Mouse (Mus musculus) E14TG2a.4 (cell line): ENCODE measurements around the gene Apoc4.
A peak's percentile ranks its signal among the peaks of the same experiment; 100 is the strongest.

Source experiments
- H3K27me3 ChIP-seq: 2 replicates; pipeline ENCODE4 v1.6.1; 2014; ENCODE audit warnings: low read length, control low read depth; ENCODE audit not compliant: insufficient read depth
- H3K36me3 ChIP-seq: 2 replicates; pipeline ENCODE4 v1.6.1; 2014; ENCODE audit warnings: low read length, control low read depth; ENCODE audit not compliant: insufficient read depth
- H3K4me1 ChIP-seq: replicated peaks from 2 replicates; pipeline ENCODE4 v1.6.1; 2014; ENCODE audit warnings: low read depth, low read length, control low read depth
- H3K4me3 ChIP-seq: replicated peaks from 2 replicates; pipeline ENCODE4 v1.5.1; 2014; ENCODE audit warnings: mild to moderate bottlenecking, low read length
- H3K9me3 ChIP-seq: 2 replicates; pipeline ENCODE4 v1.6.1; 2014; ENCODE audit warnings: low read length, control low read depth
- CTCF ChIP-seq: conservative IDR thresholded peaks from 2 replicates; pipeline ENCODE4 v1.5.1; 2014; ENCODE audit warnings: low read length
- NANOG ChIP-seq: IDR thresholded peaks from 2 replicates; pipeline ENCODE4 v1.6.1; 2014; ENCODE audit warnings: borderline replicate concordance, low read length, mixed read lengths
- POU5F1 ChIP-seq: IDR thresholded peaks from 2 replicates; pipeline ENCODE4 v1.6.1; 2014; ENCODE audit warnings: low read length, borderline replicate concordance

Apoc4 gene

DNA sequence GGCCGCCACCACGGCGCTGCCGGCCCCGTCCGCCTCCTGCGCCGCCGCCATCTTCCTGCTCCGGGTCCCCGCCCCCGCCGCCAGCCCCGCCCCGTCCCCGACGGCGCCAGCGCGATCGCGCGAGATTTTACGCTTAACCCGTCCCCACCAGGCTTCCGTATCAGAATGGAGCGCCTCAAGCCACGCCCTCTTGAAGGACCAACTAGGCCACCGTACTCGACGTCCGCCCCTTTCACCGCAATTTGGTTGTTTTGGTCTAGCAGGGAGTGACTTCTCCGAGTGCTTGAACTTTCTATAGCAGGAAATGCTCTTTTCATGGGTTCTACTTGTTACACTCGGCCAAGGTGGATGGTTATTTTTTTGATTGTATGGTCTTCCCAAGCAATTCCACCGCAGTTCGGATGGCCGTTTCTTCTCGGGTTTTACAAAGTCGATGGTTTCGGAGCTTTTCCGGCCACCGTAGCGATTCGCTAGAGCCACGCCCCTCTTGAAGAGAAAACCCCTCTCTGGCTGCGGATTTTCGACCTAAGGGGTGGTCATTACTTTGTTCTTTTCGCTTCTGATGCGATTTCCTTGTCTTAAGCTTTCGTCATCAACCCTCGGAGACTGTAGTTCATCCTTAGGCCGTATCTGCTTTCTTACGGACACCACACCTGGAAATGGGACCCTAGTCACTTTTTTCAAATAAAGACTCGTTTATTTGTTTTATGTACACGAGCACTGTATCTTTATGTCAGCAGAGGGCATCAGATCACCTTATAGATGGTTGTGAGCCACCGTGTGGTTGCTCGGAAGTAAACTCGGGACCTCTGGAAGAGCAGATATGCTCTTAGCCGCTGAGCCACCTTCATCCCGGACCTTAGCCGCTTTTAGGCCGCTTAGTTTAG, 16.1 kb downstream of the Apoc4 start, which contains the start of gene Clptm1:
Gene Clptm1, minus strand, starts transcription at position 79 of the 887 bp plus-strand sequence.
- TF ChIP-seq CTCF = peak; percentile 28; the same call in 1 of the 2 replicates
- TF ChIP-seq NANOG = no peak; the same call in 1 of the 2 replicates
- Histone ChIP-seq H3K9me3 (no peaks in the 10 kb centered on the region), H3K36me3 (peaks cover 28% of the 10 kb centered on the region), H3K4me1 (peaks cover 46% of the 10 kb centered on the region), H3K4me3 (peak within 1 kb of the TSS; percentile 100), H3K27me3 (peaks cover 5% of the 10 kb centered on the region)

GRCm38 (mm10) chr7:19664455-19664954, 16.8 kb downstream of the Apoc4 start:
- Histone ChIP-seq H3K27me3 (peaks cover 5% of the 10 kb centered on the region), H3K4me3 (peak overlapping the region; percentile 100), H3K36me3 (peaks cover 35% of the 10 kb centered on the region), H3K4me1 (peaks cover 48% of the 10 kb centered on the region), H3K9me3 (no peaks in the 10 kb centered on the region)
- TF ChIP-seq NANOG (no peak), POU5F1 (no peak), CTCF (no peak)

DNA sequence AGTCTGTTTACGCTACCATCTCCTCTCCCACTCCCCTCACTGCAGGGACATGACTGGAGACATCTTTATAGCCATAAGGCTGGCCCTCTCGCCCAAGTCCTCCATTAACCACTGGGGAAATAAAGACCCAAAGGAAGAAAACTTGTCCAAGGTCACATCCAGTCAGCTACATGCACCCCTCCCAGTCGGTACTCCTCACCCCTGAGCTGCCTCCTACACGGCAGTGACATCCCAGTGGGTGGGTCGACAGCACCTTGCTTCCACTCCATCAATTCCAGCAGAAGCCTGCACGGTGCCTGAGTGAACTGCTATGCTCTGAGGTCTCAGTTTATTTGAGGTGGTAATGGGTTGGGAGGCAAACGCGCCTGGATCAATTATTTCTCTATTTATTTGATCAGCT, 17.3 kb downstream of the Apoc4 start:
- no peaks in the 10 kb centered on the region for H3K9me3 ChIP-seq
- H3K4me3 ChIP-seq = peak overlapping the region; percentile 100
- H3K27me3 ChIP-seq = peaks cover 5% of the 10 kb centered on the region
- H3K4me1 ChIP-seq = peaks cover 43% of the 10 kb centered on the region
- TF ChIP-seq CTCF = no peak
- no peak for TF ChIP-seq POU5F1
- TF ChIP-seq NANOG = no peak
- H3K36me3 ChIP-seq = peaks cover 40% of the 10 kb centered on the region

- H3K36me3 ChIP-seq = peaks cover 90% of the 10 kb centered on the region
- no peaks in the 10 kb centered on the region for H3K27me3 ChIP-seq
- H3K4me3 ChIP-seq = no peak overlapping the region
- H3K9me3 ChIP-seq = no peaks in the 10 kb centered on the region
- TF ChIP-seq CTCF = no peak
- H3K4me1 ChIP-seq = peaks cover 31% of the 10 kb centered on the region
These were observed 28.7 kb downstream of the Apoc4 start for GRCm38 (mm10) chr7:19652614-19653013.

GRCm38 (mm10) chr7:19651063-19651786, 30.1 kb downstream of the Apoc4 start:
- no peak overlapping the region for H3K4me3 ChIP-seq
- TF ChIP-seq NANOG (no peak), POU5F1 (no peak), CTCF (no peak)
- peaks cover 28% of the 10 kb centered on the region for H3K4me1 ChIP-seq
- no peaks in the 10 kb centered on the region for H3K27me3 ChIP-seq
- H3K36me3 ChIP-seq = peaks cover 88% of the 10 kb centered on the region
- H3K9me3 ChIP-seq = no peaks in the 10 kb centered on the region

DNA sequence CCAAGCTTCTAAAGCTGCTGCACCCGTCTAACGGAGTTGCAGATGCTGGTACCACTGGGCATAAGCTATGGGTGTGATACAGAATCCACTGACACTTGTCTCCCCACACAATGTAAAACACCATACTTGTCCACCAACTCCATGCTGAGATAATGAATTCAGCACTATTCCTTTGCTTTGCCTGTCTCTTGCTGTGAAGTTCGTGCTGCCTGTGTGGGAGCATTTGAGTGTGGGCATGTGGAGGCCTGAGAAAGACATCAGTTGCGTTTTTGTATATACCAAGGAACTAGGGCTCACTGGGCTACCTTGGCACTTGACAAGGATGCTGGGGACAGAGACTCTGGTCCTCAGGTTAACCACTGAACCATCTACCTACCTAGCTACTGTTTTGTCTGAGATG, 40.1 kb downstream of the Apoc4 start:
- H3K27me3 ChIP-seq = no peaks in the 10 kb centered on the region
- peaks cover 4% of the 10 kb centered on the region; the same call in 1 of the 2 replicates for H3K9me3 ChIP-seq
- TF ChIP-seq CTCF = no peak
- no peak for TF ChIP-seq NANOG
- peaks cover 31% of the 10 kb centered on the region for H3K4me1 ChIP-seq
- peaks cover 97% of the 10 kb centered on the region for H3K36me3 ChIP-seq
- no peak overlapping the region for H3K4me3 ChIP-seq

DNA sequence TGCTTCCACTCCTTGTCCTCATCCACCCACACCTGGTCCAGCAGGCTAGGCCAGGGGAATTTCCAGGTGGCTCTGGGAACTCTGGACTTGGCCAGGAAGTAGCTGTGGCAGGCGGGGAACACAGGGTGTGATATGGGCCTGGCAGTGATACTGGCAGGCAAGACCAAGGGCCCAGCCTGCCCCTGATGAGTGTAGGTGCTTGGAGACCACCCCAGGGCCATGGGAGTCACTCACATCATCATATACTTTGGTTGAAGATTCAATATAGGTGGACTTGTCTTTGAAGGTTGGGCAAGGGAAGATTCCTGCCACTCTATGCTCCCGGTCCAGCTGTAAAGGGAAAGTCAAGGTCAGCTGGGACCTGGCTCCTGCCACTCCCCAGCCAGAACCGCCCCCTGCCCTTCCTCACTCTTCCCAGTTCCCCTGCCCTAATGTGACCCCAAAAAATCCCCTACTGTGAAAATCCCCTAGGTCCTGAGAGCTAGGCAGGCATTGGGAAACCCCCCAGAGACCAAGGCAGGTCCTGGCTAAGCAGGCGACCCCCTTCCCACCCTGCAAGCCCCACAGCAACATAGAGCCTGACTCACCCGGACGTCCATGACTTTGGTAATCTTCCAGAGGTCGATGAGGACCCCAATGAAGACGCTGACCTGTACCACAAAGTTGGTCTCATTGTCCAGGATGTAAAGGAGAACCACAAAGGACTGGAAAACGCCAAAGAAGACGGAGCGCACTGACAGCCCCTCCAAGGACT, 46.0 kb downstream of the Apoc4 start:
- Histone ChIP-seq H3K36me3 (peaks cover 86% of the 10 kb centered on the region), H3K4me1 (peaks cover 45% of the 10 kb centered on the region), H3K9me3 (peaks cover under 1% of the 10 kb centered on the region; the same call in 1 of the 2 replicates), H3K4me3 (no peak overlapping the region), H3K27me3 (no peaks in the 10 kb centered on the region)
- no peak for TF ChIP-seq POU5F1
- no peak for TF ChIP-seq CTCF
- TF ChIP-seq NANOG = no peak

- H3K4me1 ChIP-seq = peaks cover 52% of the 10 kb centered on the region
- TF ChIP-seq CTCF (no peak), POU5F1 (no peak), NANOG (no peak)
- H3K4me3 ChIP-seq = no peak overlapping the region
- H3K9me3 ChIP-seq = no peaks in the 10 kb centered on the region
- peaks cover 79% of the 10 kb centered on the region for H3K36me3 ChIP-seq
- no peaks in the 10 kb centered on the region for H3K27me3 ChIP-seq
These were observed 46.7 kb downstream of the Apoc4 start for GRCm38 (mm10) chr7:19634591-19634990.
